Mouse (Mus musculus) G1E (cell line): ENCODE results near the gene Eva1b. TPM values are rescaled to one million over a fixed set of nuclear protein-coding genes. Genes with fewer than 3 reads are reported as not detected.

Experiments used
- ATAC-seq: 2 replicates; pipeline ENCODE4 v1.8.0; 2016; ENCODE audit warnings: mild to moderate bottlenecking; ENCODE audit not compliant: insufficient number of reproducible peaks, poor library complexity, low FRiP score, severe bottlenecking; ENCODE audit errors: extremely low read depth
- DNase-seq: peaks from one replicate; pipeline ENCODE4 v3.0.0; 2012; ENCODE audit warnings: low spot score
- H3K27me3 ChIP-seq: 2 replicates; pipeline ENCODE4 v1.6.1; 2012; ENCODE audit warnings: mild to moderate bottlenecking, low read length, inconsistent platforms; ENCODE audit not compliant: insufficient read depth
- H3K36me3 ChIP-seq: replicated peaks from 2 replicates; pipeline ENCODE3; 2012; ENCODE audit warnings: mild to moderate bottlenecking, inconsistent platforms
- H3K4me1 ChIP-seq: 2 replicates; pipeline ENCODE4 v1.6.1; 2012; ENCODE audit warnings: low read depth, low read length, inconsistent platforms, mixed read lengths; ENCODE audit not compliant: insufficient read depth
- H3K4me3 ChIP-seq: 2 replicates; pipeline ENCODE4 v1.5.1; 2012; ENCODE audit warnings: low read depth, mild to moderate bottlenecking, inconsistent platforms, low read length, moderate library complexity, mixed read lengths
- H3K9me3 ChIP-seq: replicated peaks from 2 replicates; pipeline ENCODE4 v1.6.1; 2012; ENCODE audit warnings: inconsistent platforms
- CTCF ChIP-seq: IDR thresholded peaks from 2 replicates; pipeline ENCODE4 v1.5.1; 2012; ENCODE audit warnings: low read depth, low read length, inconsistent platforms, mixed read lengths
- GATA1 ChIP-seq: IDR thresholded peaks from 2 replicates; pipeline ENCODE4 v1.6.1; 2012; ENCODE audit warnings: borderline replicate concordance, low read length, inconsistent platforms, mixed read lengths
- GATA2 ChIP-seq: IDR thresholded peaks from 2 replicates; pipeline ENCODE4 v1.6.1; 2012; ENCODE audit warnings: low read depth, low read length, inconsistent platforms, borderline replicate concordance
- POLR2AphosphoS5 ChIP-seq: IDR thresholded peaks from 2 replicates; pipeline ENCODE4 v1.6.1; 2012; ENCODE audit warnings: low read depth, low read length, inconsistent platforms; ENCODE audit not compliant: insufficient replicate concordance
- TAL1 ChIP-seq: conservative IDR thresholded peaks from 2 replicates; pipeline ENCODE4 v1.6.1; 2012; ENCODE audit warnings: low read depth, low read length, inconsistent platforms, mixed read lengths
- polyA plus RNA-seq: library from polyadenylated mRNA; stranded (reverse); fragments of >175 nt; gene quantifications from 2 replicates; pipeline ENCODE4 v1.2.3, GENCODE M21; 2012
- total RNA-seq, 2 experiments: library from RNA; stranded (forward) in 1 of 2; stranded (reverse) in 1 of 2; fragments of 200-1000 nt in 1 of 2; fragments of >200 nt in 1 of 2; fragmentation: Nextera tagmentation in 1 of 2; gene quantifications; 2 replicates each; pipeline ENCODE4 v1.2.3; 2014 to 2017

Gene Eva1b
- total and polyA plus RNA-seq, 3 experiments: 0.44 to 1.9 TPM; not detected in 1

GRCm38 (mm10) chr4:126146974-126147532 lies 491 bp upstream of the Eva1b start:
- DNase-seq (no peak), ATAC-seq (no peak)
- no peaks in the 10 kb centered on the region for H3K9me3 ChIP-seq
- no peak for TF ChIP-seq TAL1
- no peak for TF ChIP-seq GATA2
- TF ChIP-seq CTCF: no peak
- TF ChIP-seq POLR2AphosphoS5: no peak
- no peak for TF ChIP-seq GATA1
- H3K4me3 ChIP-seq: no peak overlapping the region
- H3K36me3 ChIP-seq: no peaks in the 10 kb centered on the region
- H3K27me3 ChIP-seq: peaks cover 46% of the 10 kb centered on the region
- H3K4me1 ChIP-seq: peaks cover 12% of the 10 kb centered on the region

GRCm38 (mm10) chr4:126148161-126148961 lies 817 bp downstream of the Eva1b start:
- peak overlapping the region; percentile 68 for H3K4me3 ChIP-seq
- H3K9me3 ChIP-seq: no peaks in the 10 kb centered on the region
- H3K27me3 ChIP-seq: peaks cover 56% of the 10 kb centered on the region
- H3K36me3 ChIP-seq: no peaks in the 10 kb centered on the region
- H3K4me1 ChIP-seq: peaks cover 12% of the 10 kb centered on the region
- ATAC-seq (no peak), DNase-seq (peak; percentile 34)
- no peak for TF ChIP-seq CTCF
- TF ChIP-seq TAL1: no peak
- no peak for TF ChIP-seq POLR2AphosphoS5

GRCm38 (mm10) chr4:126149041-126149676 lies 1.6 kb downstream of the Eva1b start:
- DNase-seq (no peak), ATAC-seq (no peak)
- Histone ChIP-seq H3K4me1 (peaks cover 12% of the 10 kb centered on the region), H3K36me3 (no peaks in the 10 kb centered on the region), H3K9me3 (no peaks in the 10 kb centered on the region), H3K4me3 (peak overlapping the region; percentile 68), H3K27me3 (peaks cover 56% of the 10 kb centered on the region)
- TF ChIP-seq TAL1 (no peak), GATA2 (no peak), GATA1 (no peak), POLR2AphosphoS5 (no peak), CTCF (no peak)

- Histone ChIP-seq H3K27me3 (peaks cover 56% of the 10 kb centered on the region), H3K4me3 (no peak overlapping the region), H3K4me1 (peaks cover 12% of the 10 kb centered on the region), H3K9me3 (no peaks in the 10 kb centered on the region), H3K36me3 (no peaks in the 10 kb centered on the region)
- DNase-seq (no peak), ATAC-seq (no peak)
- TF ChIP-seq TAL1: no peak
- TF ChIP-seq POLR2AphosphoS5: no peak
- TF ChIP-seq CTCF: no peak
- no peak for TF ChIP-seq GATA1
- TF ChIP-seq GATA2: no peak
These were observed 2.3 kb downstream of the Eva1b start for GRCm38 (mm10) chr4:126149798-126150197.

- Histone ChIP-seq H3K9me3 (no peaks in the 10 kb centered on the region), H3K27me3 (peaks cover 56% of the 10 kb centered on the region)
- DNase-seq: no peak
These were observed 2.9 kb downstream of the Eva1b start for GRCm38 (mm10) chr4:126150297-126150948.

GRCm38 (mm10) chr4:126150949-126151320 lies 3.4 kb downstream of the Eva1b start:
- no peaks in the 10 kb centered on the region for H3K9me3 ChIP-seq
- no peak for TF ChIP-seq POLR2AphosphoS5
- TF ChIP-seq GATA2: no peak
- no peak for TF ChIP-seq CTCF
- TF ChIP-seq TAL1: no peak
- no peak for TF ChIP-seq GATA1
- no peak for DNase-seq
- peaks cover 23% of the 10 kb centered on the region for H3K4me1 ChIP-seq
- no peak overlapping the region for H3K4me3 ChIP-seq
- no peaks in the 10 kb centered on the region for H3K36me3 ChIP-seq
- H3K27me3 ChIP-seq: peaks cover 51% of the 10 kb centered on the region
- no peak for ATAC-seq

More at GRCm38 (mm10) chr4:126150297-126150948, 2.9 kb downstream of the Eva1b start:
- Histone ChIP-seq H3K36me3 (no peaks in the 10 kb centered on the region), H3K4me1 (peaks cover 18% of the 10 kb centered on the region), H3K4me3 (no peak overlapping the region)
- no peak for ATAC-seq
- TF ChIP-seq GATA2: no peak
- TF ChIP-seq POLR2AphosphoS5: no peak
- no peak for TF ChIP-seq CTCF
- no peak for TF ChIP-seq TAL1
- TF ChIP-seq GATA1: no peak
